8 mouse cellular contexts compared by ENCODE assay signal in genomic region chr2:32166581-32166980, GRCm38 (mm10). TPM values are rescaled to one million over a fixed set of nuclear protein-coding genes. Genes with fewer than 3 reads are reported as not detected.
DNase-seq lines count a peak whose midpoint lies in the region; ATAC-seq and TF ChIP-seq lines count a peak whose summit lies in the region.

No protein-coding gene starts in this region.

- H3K4me2 ChIP-seq in limb, embryonic 12.5 days, result peak overlapping the region; percentile 51

- ATAC-seq in limb, embryonic 12.5 days (ENCODE audit: insufficient number of reproducible peaks, insufficient read depth, low FRiP score, low TSS enrichment, low read depth), result no peak
- no peak for ATAC-seq in megakaryocyte progenitor cell, adult 5-6 weeks (replicated peaks; ENCODE audit: poor library complexity)

- H3K4me3 ChIP-seq in layer of hippocampus, adult 2 months, result no peak overlapping the region; the same call in 1 of the 2 replicates
- no peak overlapping the region for H3K4me3 ChIP-seq in embryonic fibroblast, embryonic 13.5 days (ENCODE audit: insufficient read depth, low read length)
- no peak overlapping the region for H3K4me3 ChIP-seq in limb, embryonic 12.5 days (replicated peaks)

- no peak for TF ChIP-seq CTCF in layer of hippocampus, adult 2 months (conservative IDR thresholded peaks at IDR 0.05)
- no peak for TF ChIP-seq CTCF in embryonic fibroblast, embryonic 13.5 days (IDR thresholded peaks at IDR 0.05; ENCODE audit: borderline replicate concordance, insufficient read depth, low read length)

- peak overlapping the region; percentile 93; the same call in 1 of the 2 replicates for H3K27ac ChIP-seq in layer of hippocampus, adult 2 months
- peak overlapping the region; percentile 75; the same call in 1 of the 2 replicates for H3K27ac ChIP-seq in embryonic fibroblast, embryonic 13.5 days (ENCODE audit: insufficient read depth, low read length)
- peak overlapping the region; percentile 88 for H3K27ac ChIP-seq in limb, embryonic 12.5 days

- H3K9ac ChIP-seq in limb, embryonic 12.5 days (replicated peaks), result no peak overlapping the region

- H3K36me3 ChIP-seq in limb, embryonic 12.5 days, result peaks cover 8% of the 10 kb centered on the region; the same call in 1 of the 2 replicates

- H3K9me3 ChIP-seq in limb, embryonic 12.5 days, result no peaks in the 10 kb centered on the region

- no peak for TF ChIP-seq POLR2A in embryonic fibroblast, embryonic 13.5 days (IDR thresholded peaks at IDR 0.05; ENCODE audit: low read depth, low read length)

- H3K27me3 ChIP-seq in limb, embryonic 12.5 days, result no peaks in the 10 kb centered on the region

- peaks cover 13% of the 10 kb centered on the region for H3K4me1 ChIP-seq in embryonic fibroblast, embryonic 13.5 days (ENCODE audit: control insufficient read depth, insufficient read depth, low read length)
- peaks cover 78% of the 10 kb centered on the region for H3K4me1 ChIP-seq in limb, embryonic 12.5 days (replicated peaks)

- no peak for DNase-seq in layer of hippocampus, adult 2 months (ENCODE audit: low spot score in 2 of 2)
- DNase-seq in layer of hippocampus, postnatal 36 days, result no peak
- DNase-seq in retina, postnatal 1 day, result peak; percentile 64
- DNase-seq in cerebellum, adult 18-20 months, result no peak
- no peak for DNase-seq in right cerebral cortex, postnatal 10 days (ENCODE audit: low spot score in 2 of 2)

- WGBS in limb, embryonic 12.5 days, result 8% methylated on average over 10 of the region's 10 CpGs

RNA-seq across cellular contexts. Expression of gene Prrc2b, which starts 15.7 kb away (rescaled TPM):
- 100 to 1,000 TPM; 288 to 305 TPM for total RNA-seq in layer of hippocampus, adult 2 months (2021)
- 100 to 1,000 TPM; 271 to 276 TPM for total RNA-seq in layer of hippocampus, postnatal 36 days (2021)
- 75.5 and 84.6 TPM in 2 replicates for polyA plus RNA-seq in embryonic fibroblast, embryonic 13.5 days (2011; ENCODE audit: insufficient read length, low read depth, missing spikeins)
- 69.2 and 89.9 TPM in 2 replicates for polyA plus RNA-seq in limb, embryonic 12.5 days (2016; fragmentation: Nextera tagmentation; extraction: Ambion mirVana)
- 37.5 and 37.8 TPM in 2 replicates for total RNA-seq in megakaryocyte progenitor cell, adult 5-6 weeks (2015)
- total RNA-seq in megakaryocyte progenitor cell, adult 5-6 weeks (2017), result 16.6 and 18.2 TPM in 2 replicates

Comparison
In these comparisons a context has a peak if more than half of its experiments do, and no peak if none do; other contexts are left out.
1. RNA of gene Prrc2b, which starts 15.7 kb away (total RNA-seq): 288 to 305 TPM in layer of hippocampus, adult 2 months and 271 to 276 TPM in layer of hippocampus, postnatal 36 days; 16.6 to 37.8 TPM in megakaryocyte progenitor cell, adult 5-6 weeks; every median in the first group is over 4 times any median in the second.
2. Peak in every context shown above with its lines, with median percentiles within 50 percentile points of each other: H3K27ac ChIP-seq.